Mouse (Mus musculus) kidney, postnatal 36 days (tissue): ENCODE measurements around the gene Kif1b.

Experiments
- DNase-seq, 2 experiments: peaks; one replicate each; pipeline ENCODE4 v3.0.0; 2021 to 2022; ENCODE audit warnings: mixed read lengths in 2 of 2

Kif1b gene

GRCm38 (mm10) chr4:149313558-149314253 is 6.2 kb upstream of the Kif1b start:
- DNase-seq, result no peak

GRCm38 (mm10) chr4:149311996-149312395 is 4.5 kb upstream of the Kif1b start:
- no peak for DNase-seq

GRCm38 (mm10) chr4:149308491-149308820 is 963 bp upstream of the Kif1b start:
- no peak for DNase-seq

GRCm38 (mm10) chr4:149306712-149307595 is 539 bp downstream of the Kif1b start:
- DNase-seq, result peak; percentile 84 to 90

- DNase-seq, result no peak
Measured at GRCm38 (mm10) chr4:149305761-149306711, 1.5 kb downstream of the Kif1b start.

- no peak for DNase-seq
Measured at GRCm38 (mm10) chr4:149304466-149304865, 3.0 kb downstream of the Kif1b start.

- no peak for DNase-seq
Measured at GRCm38 (mm10) chr4:149303502-149303901, 4.0 kb downstream of the Kif1b start.

GRCm38 (mm10) chr4:149302751-149303150 is 4.7 kb downstream of the Kif1b start:
- no peak for DNase-seq

- no peak for DNase-seq
Measured at GRCm38 (mm10) chr4:149302136-149302535, 5.4 kb downstream of the Kif1b start.

- DNase-seq, result no peak
Measured at GRCm38 (mm10) chr4:149296501-149296900, 11.0 kb downstream of the Kif1b start.

GRCm38 (mm10) chr4:149292984-149293383 is 14.5 kb downstream of the Kif1b start:
- no peak for DNase-seq

GRCm38 (mm10) chr4:149291061-149291460 is 16.4 kb downstream of the Kif1b start:
- no peak for DNase-seq

GRCm38 (mm10) chr4:149290157-149290750 is 17.2 kb downstream of the Kif1b start:
- no peak for DNase-seq

- DNase-seq, result no peak
Measured at GRCm38 (mm10) chr4:149286287-149287137, 21.0 kb downstream of the Kif1b start.

- no peak for DNase-seq
Measured at GRCm38 (mm10) chr4:149285691-149286090, 21.8 kb downstream of the Kif1b start.

- no peak for DNase-seq
Measured at GRCm38 (mm10) chr4:149283018-149283417, 24.5 kb downstream of the Kif1b start.

GRCm38 (mm10) chr4:149282025-149282738 is 25.3 kb downstream of the Kif1b start:
- no peak for DNase-seq

GRCm38 (mm10) chr4:149277571-149277970 is 29.9 kb downstream of the Kif1b start:
- DNase-seq, result peak in 1 of 2 experiments; percentile 13

GRCm38 (mm10) chr4:149273128-149273527 is 34.4 kb downstream of the Kif1b start:
- peak; percentile 17 to 36 for DNase-seq

- no peak for DNase-seq
Measured at GRCm38 (mm10) chr4:149270541-149270940, 37.0 kb downstream of the Kif1b start.

GRCm38 (mm10) chr4:149269026-149269425 is 38.5 kb downstream of the Kif1b start:
- DNase-seq, result peak; percentile 11 to 55
